Mouse (Mus musculus) cerebellum, adult 11-12 months (tissue): ENCODE measurements around the gene Asap3.

Source experiments
- DNase-seq: peaks from one replicate; pipeline ENCODE4 v3.0.0; 2022

The Asap3 gene

GRCm38 (mm10) chr4:136261912-136262311 lies 55.7 kb downstream of the Asap3 start:
- DNase-seq: no peak

- DNase-seq: no peak
Measured at GRCm38 (mm10) chr4:136263555-136263954, 57.4 kb downstream of the Asap3 start.

- no peak for DNase-seq
Measured at GRCm38 (mm10) chr4:136266716-136267343, 60.7 kb downstream of the Asap3 start.

GRCm38 (mm10) chr4:136268912-136269311 lies 62.7 kb downstream of the Asap3 start:
- no peak for DNase-seq

- DNase-seq: no peak
Measured at GRCm38 (mm10) chr4:136270648-136271047, 64.5 kb downstream of the Asap3 start.

GRCm38 (mm10) chr4:136281097-136281496 lies 74.9 kb downstream of the Asap3 start:
- DNase-seq: no peak

GRCm38 (mm10) chr4:136281611-136282010 lies 75.4 kb downstream of the Asap3 start:
- peak; percentile 19 for DNase-seq

- peak; percentile 15 for DNase-seq
Measured at GRCm38 (mm10) chr4:136282621-136283480, 76.7 kb downstream of the Asap3 start.

GRCm38 (mm10) chr4:136283783-136284182 lies 77.6 kb downstream of the Asap3 start:
- peak; percentile 29 for DNase-seq

GRCm38 (mm10) chr4:136284455-136284854 lies 78.3 kb downstream of the Asap3 start, which contains the start of gene Zfp46:
TSS of gene Zfp46 (plus strand) at chr4:136284683.
- peak; percentile 67 for DNase-seq

- peak; percentile 41 for DNase-seq
Measured at GRCm38 (mm10) chr4:136284891-136285290, 78.7 kb downstream of the Asap3 start.

- DNase-seq: peak; percentile 96
Measured at GRCm38 (mm10) chr4:136285348-136285810, 79.2 kb downstream of the Asap3 start.

GRCm38 (mm10) chr4:136285811-136286371 lies 79.7 kb downstream of the Asap3 start:
- peak; percentile 96 for DNase-seq

GRCm38 (mm10) chr4:136289918-136290780 lies 84.0 kb downstream of the Asap3 start:
- no peak for DNase-seq

- DNase-seq: no peak
Measured at GRCm38 (mm10) chr4:136290781-136291595, 84.8 kb downstream of the Asap3 start.

- DNase-seq: no peak
Measured at GRCm38 (mm10) chr4:136291692-136292091, 85.5 kb downstream of the Asap3 start.
